Mouse (Mus musculus): ENCODE data around the gene Ubtf. TPM values are rescaled to one million over a fixed set of nuclear protein-coding genes. Genes with fewer than 3 reads are reported as not detected.
"Not testable (repeated sequence)": the region's sequence is repeated elsewhere in the genome, so short reads cannot be mapped to it uniquely, and the experiment has no call there.

Gene Ubtf
- total RNA-seq, 2 experiments from 2014 or later = 57.2 to 60.4 TPM

DNA sequence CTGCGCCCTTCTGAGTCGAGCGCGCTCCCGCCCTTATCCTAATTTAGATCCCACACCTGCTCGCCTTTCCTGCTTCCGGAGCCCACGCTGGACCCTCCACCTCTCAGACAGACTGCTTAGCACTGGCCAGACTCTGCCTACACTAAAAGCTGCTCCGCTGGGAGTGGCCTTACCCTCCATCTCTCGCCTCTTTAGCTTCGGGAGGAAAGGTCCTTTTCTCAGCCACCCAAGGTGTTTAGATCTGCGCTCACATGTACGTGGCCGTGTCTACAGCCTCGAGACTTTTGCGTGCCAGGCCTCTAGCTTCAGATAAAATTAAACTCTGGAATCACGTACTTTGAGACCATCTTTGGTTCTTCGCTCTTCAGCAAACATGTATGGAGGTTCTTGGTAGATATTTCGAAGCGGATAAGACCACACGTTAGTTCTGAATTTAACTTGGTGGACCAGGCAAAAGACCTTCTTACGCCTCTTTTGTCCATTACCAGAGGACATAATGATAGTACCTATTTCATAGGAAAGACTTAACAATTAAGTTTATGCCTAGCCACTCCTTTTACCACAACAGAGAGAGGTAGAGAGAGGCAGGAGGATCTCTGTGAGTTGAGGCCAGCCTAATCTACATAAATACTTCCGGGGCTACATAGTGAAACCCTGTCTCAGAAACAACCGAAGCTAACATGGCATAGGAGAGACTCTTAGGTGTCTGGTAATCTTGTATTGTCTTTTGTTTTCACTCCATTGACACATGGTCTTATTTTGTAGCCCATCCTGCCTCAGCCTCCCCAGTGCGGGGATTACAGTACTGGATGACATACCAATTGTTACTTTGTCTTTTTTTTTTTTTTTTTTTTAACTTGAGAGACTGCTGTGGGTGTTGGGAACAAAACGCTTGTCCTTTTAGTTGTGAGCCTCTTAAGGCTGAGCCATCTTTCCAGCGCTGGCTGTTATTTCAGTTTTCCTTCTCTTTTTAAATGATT lies 21.7 kb downstream of the Ubtf start:
- intact Hi-C loops (cut with DNase I) = loop anchor here (2.0 kb wide), 1 partner anchor 19 kb away; no protein-coding TSS in a partner anchor
- DNase-seq = no peak

DNA sequence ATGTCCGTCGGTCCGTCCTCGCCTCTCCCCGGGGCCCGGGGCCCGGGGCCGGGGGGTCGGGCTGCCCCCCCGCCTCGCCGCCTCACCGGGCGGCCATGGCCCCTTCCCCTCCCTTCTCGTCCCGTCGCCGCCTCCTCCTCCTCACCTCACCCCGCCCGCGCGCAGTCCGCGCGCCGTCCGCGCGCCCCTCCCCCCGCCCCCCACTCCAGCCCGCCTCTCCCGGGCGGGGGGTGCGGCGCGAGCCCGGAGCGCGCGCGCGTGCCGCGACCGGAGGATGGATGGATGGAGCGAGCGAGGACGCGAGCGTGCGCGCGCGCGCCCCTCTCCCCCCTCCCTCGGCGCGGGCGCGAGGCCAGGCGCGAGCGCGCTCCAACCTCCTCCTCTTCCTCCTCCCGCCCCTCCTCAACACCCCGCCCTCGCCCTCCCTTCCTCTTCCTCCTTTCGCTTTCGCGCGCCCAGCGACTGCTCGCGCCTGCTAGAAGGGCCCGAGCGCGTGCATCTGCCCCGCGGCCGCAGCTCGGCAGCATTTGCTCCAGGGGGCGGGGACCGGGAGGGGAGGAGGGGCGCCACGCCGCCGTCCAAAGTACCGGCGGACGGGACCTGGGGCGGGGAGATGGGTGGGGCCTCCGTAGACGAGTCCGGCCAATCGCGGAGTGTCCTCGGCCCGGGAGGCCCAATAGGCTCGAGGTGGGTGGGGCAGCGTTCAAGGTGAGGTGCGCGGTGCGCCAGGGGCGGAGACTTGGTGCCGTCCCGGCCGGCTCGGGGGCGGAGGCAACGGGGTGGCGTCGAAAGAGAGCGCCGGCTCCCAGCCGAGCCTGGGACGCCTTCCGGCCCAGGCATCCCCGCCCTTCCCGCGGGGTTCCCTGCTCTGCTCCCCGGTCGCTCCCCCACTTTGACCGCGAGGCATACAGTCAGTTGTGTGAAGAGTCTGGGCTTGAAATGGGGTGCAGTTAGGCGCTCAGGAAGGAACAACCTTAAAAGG lies 22.8 kb downstream of the Ubtf start, which contains the start of gene Atxn7l3:
Gene Atxn7l3, minus strand, starts transcription at position 141 of the 982 bp plus-strand sequence.
- intact Hi-C loops (cut with DNase I) = loop anchor here (2.0 kb wide), 1 partner anchor 20 kb away; no protein-coding TSS in a partner anchor
- peak; percentile 96 to 97 for DNase-seq

- intact Hi-C loops (cut with DNase I) = loop anchor here (1.0 to 2.0 kb wide), 2 partner anchors 11 to 21 kb away; no protein-coding TSS in a partner anchor
These were observed 23.7 kb downstream of the Ubtf start for GRCm38 (mm10) chr11:102295598-102296471.

DNA sequence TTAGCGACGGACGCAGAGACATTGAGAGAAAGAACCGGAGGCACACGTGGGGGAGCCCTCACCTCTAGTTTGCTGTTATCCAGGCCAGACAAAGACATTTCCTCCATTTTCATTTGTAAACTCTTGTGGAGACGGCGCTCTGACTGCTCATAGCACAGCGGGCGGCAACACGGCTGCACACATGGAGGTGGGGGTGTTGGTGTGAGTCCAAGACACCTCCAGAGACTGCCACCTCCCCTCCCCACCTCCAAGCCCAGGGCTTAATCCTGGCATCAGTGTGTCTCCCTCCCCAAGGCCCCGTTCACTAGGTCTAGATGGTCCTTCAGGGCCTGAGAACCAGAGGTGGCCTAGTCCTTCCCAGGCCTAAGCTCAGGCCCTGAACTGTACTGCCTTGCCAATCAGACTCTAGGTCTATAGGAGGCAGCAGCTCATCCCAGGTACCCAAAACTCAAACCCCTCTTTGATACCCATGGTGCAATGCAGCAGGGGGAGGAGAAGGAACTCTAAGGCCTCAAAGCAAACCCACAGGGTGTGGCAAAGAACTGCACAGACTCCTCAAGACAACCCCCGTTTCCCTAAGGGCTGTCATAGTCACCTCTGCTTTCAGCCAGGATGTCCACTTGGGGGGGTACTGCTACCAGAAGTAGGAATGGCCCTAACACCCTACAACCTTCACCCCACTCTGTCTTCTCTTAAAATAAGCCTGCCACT lies 24.5 kb downstream of the Ubtf start:
- DNase-seq = peak in 1 of 2 experiments; percentile 44
- intact Hi-C loops (cut with DNase I) = loop anchor here (1.0 kb wide), 1 partner anchor 10 kb away; no protein-coding TSS in a partner anchor

More at GRCm38 (mm10) chr11:102295598-102296471, 23.7 kb downstream of the Ubtf start:
- DNase-seq = peak; percentile 47 to 72

GRCm38 (mm10) chr11:102294416-102294815 lies 25.1 kb downstream of the Ubtf start:
- intact Hi-C loops (cut with DNase I) = no loop called here
- DNase-seq = no peak

DNA sequence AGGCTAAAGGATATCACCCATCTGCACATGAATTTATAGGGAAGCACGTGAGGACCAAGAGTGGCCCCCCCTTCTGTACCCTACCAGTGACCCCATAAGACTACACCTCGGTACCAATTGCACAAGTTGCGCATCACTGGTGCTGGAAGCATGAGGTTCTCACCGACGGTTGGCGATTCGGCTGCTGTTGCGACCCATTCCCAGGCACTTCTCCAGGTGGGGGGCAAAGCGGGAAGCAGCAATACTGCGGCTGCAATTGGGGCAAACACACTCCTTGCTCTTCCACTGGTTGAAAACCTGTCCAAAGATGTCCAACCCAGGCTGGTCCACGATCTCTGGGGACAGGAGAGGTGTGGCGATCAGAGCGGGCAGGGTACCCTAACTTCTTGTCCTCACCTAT lies 25.6 kb downstream of the Ubtf start:
- intact Hi-C loops (cut with DNase I) = no loop called here
- no peak for DNase-seq

DNA sequence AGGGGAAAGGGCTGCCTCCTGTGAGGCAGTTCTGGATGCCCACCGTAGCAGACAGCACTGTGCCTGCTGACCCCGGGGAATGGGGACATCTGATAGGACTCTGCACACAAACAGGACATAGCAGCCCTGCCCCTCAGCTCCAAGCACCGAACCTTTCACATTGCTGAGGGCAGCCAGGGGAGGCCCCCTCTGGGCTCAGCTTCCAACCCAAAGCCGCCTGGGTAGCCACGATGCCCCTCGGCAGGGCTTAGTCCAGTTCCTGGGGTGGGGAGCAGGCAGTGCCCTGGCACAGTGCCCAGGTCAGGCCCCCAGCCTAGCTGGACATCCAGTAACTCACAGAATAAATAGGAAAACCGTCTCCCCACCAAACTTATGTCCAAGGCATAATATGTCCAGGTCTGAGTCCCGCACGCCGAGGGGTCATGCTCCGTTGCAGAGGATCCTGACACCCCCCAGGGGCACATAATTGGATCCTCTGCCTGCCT lies 28.4 kb downstream of the Ubtf start:
- DNase-seq = no peak
- intact Hi-C loops (cut with DNase I) = no loop called here

DNA sequence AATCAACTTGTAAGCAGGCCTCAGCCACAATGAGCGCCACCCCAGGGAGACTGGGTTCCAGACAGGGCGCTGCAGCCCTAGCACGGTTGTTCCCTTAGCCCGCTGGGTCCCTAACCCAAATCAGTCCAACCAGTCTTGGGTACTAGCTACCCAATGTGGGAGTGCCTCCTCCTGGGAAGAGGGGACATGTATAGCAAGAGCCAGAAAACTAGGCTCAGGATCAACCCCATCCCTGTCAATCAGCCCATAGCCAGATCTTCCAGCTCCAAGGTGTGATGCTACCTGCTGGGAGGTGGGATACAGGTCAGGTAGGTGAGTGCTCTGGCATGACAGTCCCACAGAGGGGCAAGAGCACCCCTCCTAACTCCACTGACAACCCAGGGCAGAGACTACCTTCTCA lies 29.4 kb downstream of the Ubtf start:
- intact Hi-C loops (cut with DNase I) = no loop called here
- DNase-seq = no peak

DNA sequence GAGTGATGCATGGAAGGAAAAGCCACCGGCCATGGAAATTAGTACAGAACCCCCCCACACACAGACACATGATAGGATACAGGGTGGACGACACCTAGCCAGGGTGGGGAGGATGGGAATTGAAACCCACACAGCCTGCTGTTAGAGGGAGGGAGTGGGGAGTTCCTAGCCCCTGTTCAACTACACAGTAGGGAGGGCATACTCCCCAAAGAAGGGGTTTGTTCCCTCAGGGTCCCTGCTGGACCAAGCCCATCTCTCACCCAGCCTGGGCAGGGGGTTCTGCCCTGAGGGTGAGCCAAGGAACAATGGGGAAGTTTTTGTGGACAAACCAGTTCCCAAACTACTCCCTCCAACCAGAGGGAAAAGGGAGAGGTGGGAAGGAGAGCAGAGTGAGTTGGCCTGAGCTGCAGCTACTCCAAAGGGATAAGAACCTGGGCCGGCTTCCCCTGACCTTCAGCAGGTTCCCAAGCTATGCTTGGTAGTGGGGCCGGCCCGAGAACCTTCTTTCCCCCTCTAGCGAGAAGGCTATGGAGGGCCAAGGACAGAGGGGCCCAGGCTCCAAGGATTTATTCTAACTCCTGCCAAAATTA lies 29.9 kb downstream of the Ubtf start:
- no peak for DNase-seq
- intact Hi-C loops (cut with DNase I) = no loop called here

- DNase-seq = no peak
- intact Hi-C loops (cut with DNase I) = no loop called here
These were observed 30.6 kb downstream of the Ubtf start for GRCm38 (mm10) chr11:102288913-102289312.

- DNase-seq = no peak
- intact Hi-C loops (cut with DNase I) = no loop called here
These were observed 31.3 kb downstream of the Ubtf start for GRCm38 (mm10) chr11:102288027-102288804.

- intact Hi-C loops (cut with DNase I) = no loop called here
- DNase-seq = no peak
These were observed 32.1 kb downstream of the Ubtf start for GRCm38 (mm10) chr11:102287485-102287884.

DNA sequence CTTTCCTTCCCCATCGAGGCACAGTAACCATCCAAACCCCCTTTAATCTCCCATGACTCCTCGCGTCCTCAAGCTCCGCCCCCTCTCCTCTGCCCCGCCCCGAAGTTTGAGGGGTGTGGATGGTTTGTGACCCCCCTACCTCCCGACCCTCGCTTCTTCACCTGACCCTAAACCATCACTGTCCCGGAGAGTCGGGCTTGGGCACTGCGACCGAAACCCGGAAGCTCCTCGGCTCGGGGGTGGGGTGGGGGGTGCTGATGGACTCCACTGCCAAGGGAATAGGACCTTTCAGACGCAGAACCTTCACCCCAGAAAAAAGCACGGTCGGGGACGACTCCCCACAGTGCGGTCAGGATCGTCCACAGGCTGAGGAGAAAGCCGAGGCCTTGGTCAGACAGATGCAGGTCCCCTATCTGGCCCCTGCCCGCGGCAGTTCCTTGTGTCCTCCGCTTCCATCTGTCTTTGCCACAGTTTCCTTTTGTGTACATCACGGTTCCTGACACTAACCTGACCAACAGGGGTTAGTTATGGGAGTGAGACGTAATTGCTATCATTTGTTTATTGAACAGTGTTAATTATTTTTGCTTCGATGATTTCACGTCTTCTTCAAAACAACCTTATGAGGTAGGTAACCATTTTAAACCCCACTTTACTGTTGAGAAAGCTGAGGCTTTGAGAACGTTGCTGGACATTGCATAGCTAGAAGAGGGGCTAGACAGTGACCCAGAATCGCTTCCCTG lies 34.3 kb downstream of the Ubtf start:
- intact Hi-C loops (cut with DNase I) = loop anchor here (1.0 kb wide), 1 partner anchor 10 kb away; no protein-coding TSS in a partner anchor

GRCm38 (mm10) chr11:102284501-102285094 lies 34.9 kb downstream of the Ubtf start, which contains the start of gene Tmub2:
TSS of gene Tmub2 (plus strand) at chr11:102284931.
- intact Hi-C loops (cut with DNase I) = loop anchor here (1.0 kb wide), 1 partner anchor 11 kb away; no protein-coding TSS in a partner anchor
- peak; percentile 93 to 94 for DNase-seq

More for the DNA sequence above, 34.3 kb downstream of the Ubtf start:
- DNase-seq = no peak

GRCm38 (mm10) chr11:102283922-102284321 lies 35.6 kb downstream of the Ubtf start:
- no peak for DNase-seq
- intact Hi-C loops (cut with DNase I) = no loop called here

DNA sequence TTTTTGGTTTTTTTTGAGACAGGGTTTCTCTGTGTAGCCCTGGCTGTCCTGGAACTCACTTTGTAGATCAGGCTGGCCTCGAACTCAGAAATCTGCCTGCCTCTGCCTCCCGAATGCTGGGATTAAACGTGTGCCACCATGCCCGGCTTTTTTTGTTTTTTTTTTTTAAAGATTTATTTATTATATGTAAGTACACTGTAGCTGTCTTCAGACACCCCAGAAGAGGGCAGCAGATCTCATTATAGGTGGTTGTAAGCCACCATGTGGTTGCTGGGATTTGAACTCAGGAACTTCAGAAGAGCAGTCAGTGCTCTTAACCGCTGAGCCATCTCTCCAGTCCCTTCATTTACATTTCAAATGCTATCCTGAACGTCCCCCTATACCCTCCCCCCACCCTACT lies 39.3 kb downstream of the Ubtf start:
- intact Hi-C loops (cut with DNase I); DNase-seq: not testable (repeated sequence)

Measured in heart, postnatal 36 days (tissue).